Mouse (Mus musculus): ENCODE measurements around the gene 2810006K23Rik.
"Not testable (repeated sequence)": the region's sequence is repeated elsewhere in the genome, so short reads cannot be mapped to it uniquely, and the experiment has no call there.

2810006K23Rik gene

DNA sequence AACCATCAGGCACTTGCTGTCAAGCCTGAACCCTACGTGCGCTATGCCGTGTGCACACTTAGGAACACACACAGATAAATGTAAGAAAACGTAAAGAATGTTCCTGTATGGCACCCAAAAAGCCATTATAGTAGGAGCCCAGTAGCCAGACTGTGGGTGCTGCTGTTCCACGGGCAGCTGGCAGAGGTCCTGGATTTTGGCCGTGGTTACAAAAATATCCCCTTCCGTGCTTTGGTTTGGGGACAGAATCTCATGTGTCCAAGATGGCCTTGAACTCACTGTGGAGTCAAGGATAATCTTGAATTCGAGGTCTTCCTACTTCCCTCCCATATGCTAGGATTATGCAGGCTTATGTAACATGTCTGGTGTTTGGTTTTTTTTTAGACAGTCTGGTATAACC lies 15.0 kb downstream of the 2810006K23Rik start:
- no peak for DNase-seq (ENCODE audit: low read depth in 2 of 2, low spot score in 2 of 2)

DNA sequence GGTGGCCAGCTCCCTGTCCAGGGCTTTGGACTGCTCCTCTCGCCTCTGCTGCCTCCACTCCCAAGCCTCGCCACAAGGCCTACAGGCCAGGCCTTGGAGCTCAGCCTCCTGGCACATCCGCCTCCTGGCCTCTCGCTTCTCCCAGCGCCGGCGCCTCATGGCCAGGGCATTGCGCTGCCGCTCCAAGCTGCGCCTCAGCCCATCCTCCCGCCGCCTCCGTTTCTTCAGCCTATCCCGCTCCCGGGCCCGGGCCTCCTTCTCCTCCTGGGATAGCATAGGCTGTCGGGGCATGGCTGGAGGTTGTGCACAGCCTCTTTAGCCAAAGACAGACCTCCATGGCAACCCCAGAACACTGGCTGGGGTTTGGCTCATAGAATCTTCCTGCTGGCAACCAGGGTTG lies 21.3 kb downstream of the 2810006K23Rik start:
- no peak for DNase-seq (ENCODE audit: low read depth in 2 of 2, low spot score in 2 of 2)

- DNase-seq (ENCODE audit: low read depth in 2 of 2, low spot score in 2 of 2) = no peak
These were observed 22.5 kb downstream of the 2810006K23Rik start for GRCm38 (mm10) chr5:124350350-124350749.

- DNase-seq (ENCODE audit: low read depth in 2 of 2, low spot score in 2 of 2) = no peak
These were observed 23.2 kb downstream of the 2810006K23Rik start for GRCm38 (mm10) chr5:124351111-124351560.

GRCm38 (mm10) chr5:124351604-124352003 lies 23.7 kb downstream of the 2810006K23Rik start:
- DNase-seq (ENCODE audit: low read depth in 2 of 2, low spot score in 2 of 2) = no peak

DNA sequence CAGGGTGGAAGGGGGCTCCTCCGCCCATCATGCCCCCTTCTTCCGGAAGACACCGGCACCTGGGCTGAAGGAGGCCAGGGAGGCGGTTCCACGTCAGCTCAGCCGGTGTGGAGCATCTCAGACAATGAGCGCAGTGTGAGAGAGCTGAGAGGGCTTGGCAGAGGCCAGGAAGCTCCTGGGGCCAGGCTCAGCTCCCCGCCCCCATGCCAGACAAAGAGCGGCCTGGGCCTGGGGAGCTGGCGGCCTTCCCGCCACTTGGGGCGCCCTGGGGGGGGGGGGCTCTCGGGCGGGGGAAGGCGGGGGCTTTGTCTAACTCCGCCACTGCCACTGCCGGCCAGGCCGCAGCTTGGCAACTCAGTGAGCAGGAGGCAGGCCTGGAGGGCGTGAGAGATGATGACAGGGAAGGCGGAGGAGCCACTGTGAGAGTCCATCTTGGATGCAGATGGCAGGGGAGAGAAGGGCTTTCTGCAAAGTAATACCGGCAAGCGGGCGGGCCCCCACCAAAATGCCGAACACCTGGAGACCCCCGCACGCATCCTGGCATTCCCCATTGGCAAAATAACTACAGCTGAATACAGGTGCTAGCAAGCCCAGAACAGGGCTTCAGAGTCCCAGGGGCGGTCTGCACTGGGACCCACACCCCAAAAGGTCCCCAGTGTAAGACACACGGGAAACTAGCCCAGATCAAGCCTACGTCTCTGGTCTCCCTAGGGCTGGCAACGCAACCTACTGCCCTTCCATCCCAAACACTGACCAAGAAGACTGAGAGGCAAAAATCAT lies 24.4 kb downstream of the 2810006K23Rik start:
- DNase-seq (ENCODE audit: low read depth in 2 of 2, low spot score in 2 of 2) = peak; percentile 28

DNA sequence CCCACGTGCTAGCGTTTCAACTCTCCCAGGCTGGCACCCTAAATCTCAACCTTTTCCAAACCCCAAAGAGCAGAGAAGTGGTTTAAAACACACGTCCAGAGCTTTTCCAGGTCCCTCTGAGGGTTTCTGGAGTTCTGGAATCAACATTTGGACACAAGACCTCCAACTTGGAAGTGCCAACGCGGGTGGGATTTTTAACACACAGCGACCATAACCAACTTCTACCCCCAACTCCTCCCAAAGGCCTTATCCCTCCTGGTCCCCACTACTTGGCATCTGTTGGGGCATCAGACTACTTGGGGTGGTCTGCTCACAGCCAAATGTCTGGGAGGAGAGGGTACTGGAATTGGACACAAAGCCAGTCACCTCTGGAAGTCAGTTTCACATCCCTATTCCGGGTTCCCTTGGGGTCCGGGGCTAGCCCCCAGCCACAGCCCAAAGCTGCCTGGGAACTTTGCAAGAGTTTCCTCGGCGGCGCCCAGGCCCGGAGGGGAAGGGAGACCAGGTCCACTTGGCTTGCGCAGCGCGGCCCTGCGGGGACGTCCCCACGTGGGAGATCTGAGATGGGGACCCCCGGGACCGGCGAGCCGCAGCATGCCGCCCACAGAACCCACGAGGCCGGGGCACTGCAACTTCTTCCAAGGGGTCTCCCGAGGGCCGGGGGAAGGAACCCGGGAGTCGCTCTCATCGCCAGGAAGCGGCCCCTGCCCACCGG lies 25.3 kb downstream of the 2810006K23Rik start:
- peak in 1 of 2 experiments; percentile 16 for DNase-seq (ENCODE audit: low read depth in 2 of 2, low spot score in 2 of 2)

DNA sequence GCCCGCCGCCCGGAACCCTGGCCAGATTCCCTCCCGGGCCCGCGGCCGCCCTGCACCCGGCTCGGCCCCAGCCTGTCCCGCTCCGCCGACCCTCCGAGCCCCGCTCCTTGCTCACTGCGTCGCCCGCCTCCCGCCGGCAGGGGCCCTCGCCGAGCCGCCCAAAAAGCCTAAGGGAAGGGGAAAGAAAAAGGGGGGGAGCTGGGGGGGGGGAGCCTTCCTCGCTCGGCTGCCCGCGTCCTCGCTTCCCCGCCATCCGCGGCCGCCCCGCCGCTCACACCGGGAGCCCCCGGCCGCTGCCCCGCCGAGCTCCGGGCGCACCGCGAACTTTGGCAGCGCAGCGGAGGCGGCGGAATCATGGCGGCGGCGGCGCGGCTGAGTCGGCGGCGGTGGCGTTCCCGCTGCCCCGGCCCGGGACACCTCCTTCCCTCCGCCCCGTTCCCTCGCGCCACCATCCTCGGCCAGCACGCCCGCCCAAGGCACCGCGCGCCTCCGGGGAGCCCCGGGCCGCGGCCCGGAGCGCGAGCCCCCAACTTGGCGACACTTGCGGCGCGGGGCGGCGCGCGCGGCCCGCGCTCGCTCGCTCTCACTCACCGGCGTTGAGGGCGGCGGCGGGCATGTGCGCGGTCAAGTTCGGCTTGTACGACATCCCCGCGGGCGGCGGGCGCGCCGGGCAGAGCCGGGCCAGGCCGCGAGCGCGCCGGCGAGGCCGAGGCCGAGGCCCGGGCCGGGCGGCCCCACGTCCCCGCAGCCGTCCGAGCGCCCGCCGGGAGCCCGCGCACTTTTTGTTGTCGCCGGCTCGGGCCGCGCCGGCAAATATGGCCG lies 26.0 kb downstream of the 2810006K23Rik start:
- DNase-seq (ENCODE audit: low read depth in 2 of 2, low spot score in 2 of 2) = peak; percentile 50 to 52

- DNase-seq (ENCODE audit: low read depth in 2 of 2, low spot score in 2 of 2) = peak in 1 of 2 experiments; percentile 25
These were observed 26.9 kb downstream of the 2810006K23Rik start for GRCm38 (mm10) chr5:124354574-124355424.

- no peak for DNase-seq (ENCODE audit: low read depth in 2 of 2, low spot score in 2 of 2)
These were observed 27.6 kb downstream of the 2810006K23Rik start for GRCm38 (mm10) chr5:124355425-124355959.

GRCm38 (mm10) chr5:124356695-124357094 lies 28.8 kb downstream of the 2810006K23Rik start:
- no peak for DNase-seq (ENCODE audit: low read depth in 2 of 2, low spot score in 2 of 2)

DNA sequence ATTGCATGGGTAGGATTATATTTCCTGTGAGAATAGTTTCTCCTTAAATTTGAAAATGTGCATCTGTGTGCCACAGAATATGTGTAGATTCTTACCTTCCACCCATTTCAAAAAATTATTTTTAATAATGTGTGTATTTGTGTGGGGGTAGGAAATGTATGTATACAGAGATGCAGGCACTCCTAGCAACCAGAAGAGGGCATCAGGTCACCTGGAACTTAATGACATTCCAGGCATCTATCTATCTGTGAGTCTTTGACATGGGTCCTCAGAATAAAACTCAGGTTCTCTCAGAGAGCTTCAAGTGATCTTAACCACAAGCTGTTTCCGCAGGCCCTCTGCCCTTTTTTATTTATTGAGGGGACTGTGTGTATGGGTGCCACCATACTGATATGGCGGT lies 31.8 kb downstream of the 2810006K23Rik start:
- DNase-seq (ENCODE audit: low read depth in 2 of 2, low spot score in 2 of 2) = no peak

DNA sequence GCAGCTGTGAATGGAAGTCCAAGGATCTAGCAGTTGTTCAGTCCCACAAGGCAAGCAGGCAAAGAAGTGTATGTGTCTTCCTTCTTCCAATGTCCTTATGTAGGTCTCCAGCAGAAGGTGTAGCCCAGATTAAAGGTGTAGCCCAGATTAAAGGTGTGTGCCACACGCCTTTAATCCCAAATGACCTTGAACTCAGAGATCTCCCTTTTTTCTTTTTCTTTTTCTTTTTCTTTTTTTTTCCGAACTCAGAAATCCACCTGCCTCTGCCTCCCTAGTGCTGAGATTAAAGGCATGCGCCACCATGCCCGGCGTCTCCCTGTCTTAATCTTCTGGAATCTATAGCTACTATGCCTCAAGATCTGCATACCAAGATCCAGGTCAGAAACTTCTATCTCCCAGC lies 35.1 kb downstream of the 2810006K23Rik start, which contains the start of gene Cdk2ap1:
Cdk2ap1 (minus strand) TSS at position 101 of the 400 bp plus-strand sequence.
- DNase-seq (ENCODE audit: low read depth in 2 of 2, low spot score in 2 of 2) = not testable (repeated sequence)

- DNase-seq (ENCODE audit: low read depth in 2 of 2, low spot score in 2 of 2) = no peak
These were observed 36.5 kb downstream of the 2810006K23Rik start for GRCm38 (mm10) chr5:124364173-124364918.

GRCm38 (mm10) chr5:124365754-124366153 lies 37.9 kb downstream of the 2810006K23Rik start:
- DNase-seq (ENCODE audit: low read depth in 2 of 2, low spot score in 2 of 2) = no peak

- DNase-seq (ENCODE audit: low read depth in 2 of 2, low spot score in 2 of 2) = no peak
These were observed 38.8 kb downstream of the 2810006K23Rik start for GRCm38 (mm10) chr5:124366721-124367120.

DNA sequence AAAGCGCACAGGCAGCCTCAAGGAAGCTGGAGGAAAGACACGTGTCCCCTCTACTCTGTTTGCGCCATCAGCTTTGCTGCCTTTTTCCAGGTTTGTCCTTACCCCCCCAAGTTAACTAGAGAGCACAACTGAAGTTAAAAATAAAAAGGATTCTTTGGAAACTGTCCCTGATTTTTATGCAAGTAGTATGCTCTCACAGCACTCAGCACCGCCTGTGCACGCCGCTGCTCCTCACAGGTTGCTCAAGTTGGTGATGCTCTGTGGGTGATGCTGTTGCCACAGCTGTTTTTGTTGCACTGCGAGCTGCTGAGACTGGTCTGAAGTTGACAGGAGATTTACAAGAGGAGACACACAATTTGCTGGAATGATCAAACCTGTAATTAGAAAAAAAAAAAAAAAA lies 46.4 kb downstream of the 2810006K23Rik start:
- DNase-seq (ENCODE audit: low read depth in 2 of 2, low spot score in 2 of 2) = no peak

DNA sequence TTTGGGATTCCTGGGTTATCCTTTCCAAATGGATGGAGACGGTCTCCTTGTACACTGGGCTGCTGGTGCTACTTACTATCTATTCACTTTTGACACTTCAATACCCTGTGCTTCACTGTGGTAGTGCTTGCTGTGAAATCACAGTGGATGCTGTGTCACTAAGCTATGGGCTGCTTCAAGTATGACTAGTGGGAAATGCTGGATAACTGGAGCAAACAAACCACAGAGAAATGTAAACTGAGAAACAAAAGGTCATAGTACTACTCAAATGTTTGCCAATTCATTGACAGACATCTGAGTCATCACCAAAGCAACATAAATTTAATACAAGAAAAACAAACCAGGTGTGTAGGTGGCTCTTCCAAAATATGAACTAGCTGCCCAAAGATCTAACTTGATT lies 48.5 kb downstream of the 2810006K23Rik start:
- DNase-seq (ENCODE audit: low read depth in 2 of 2, low spot score in 2 of 2) = no peak

GRCm38 (mm10) chr5:124377149-124377548 lies 49.3 kb downstream of the 2810006K23Rik start:
- DNase-seq (ENCODE audit: low read depth in 2 of 2, low spot score in 2 of 2) = no peak

Data from CD8-positive naive resting alpha-beta T cell, adult 2 months (primary cell).